Mouse (Mus musculus) CD4-positive, CD25-positive, alpha-beta regulatory T cell, adult 4 months (primary cell): ENCODE results near the gene Nsun4. TPM values are rescaled to one million over a fixed set of nuclear protein-coding genes. Genes with fewer than 3 reads are reported as not detected.
A peak's percentile ranks its signal among the peaks of the same experiment; 100 is the strongest.

ENCODE experiments used
- ATAC-seq: one replicate; pipeline ENCODE4 v1.8.0; 2017
- polyA plus RNA-seq, 2 experiments: library from polyadenylated mRNA; unstranded; fragments of 100-300 nt; shearing (Covaris generic); gene quantifications; one replicate each; pipeline ENCODE4 v1.2.1; 2017

Nsun4 gene
- polyA plus RNA-seq = 10 to 100 TPM; 24.1 to 32.9 TPM

- ATAC-seq = peak; percentile 92
Observed at GRCm38 (mm10) chr4:116053399-116053961, at the start of gene Nsun4. TSS of gene Nsun4 (minus strand) at chr4:116053876.

GRCm38 (mm10) chr4:116100959-116101358 lies 47.3 kb upstream of the Nsun4 start:
- ATAC-seq = no peak

- ATAC-seq = no peak
Observed at GRCm38 (mm10) chr4:116097211-116097610, 43.5 kb upstream of the Nsun4 start.

GRCm38 (mm10) chr4:116096291-116096690 lies 42.6 kb upstream of the Nsun4 start:
- no peak for ATAC-seq

- no peak for ATAC-seq
Observed at GRCm38 (mm10) chr4:116088510-116089249, 35.0 kb upstream of the Nsun4 start.

GRCm38 (mm10) chr4:116077240-116078095 lies 23.8 kb upstream of the Nsun4 start:
- no peak for ATAC-seq

GRCm38 (mm10) chr4:116076369-116077231 lies 22.9 kb upstream of the Nsun4 start:
- no peak for ATAC-seq

GRCm38 (mm10) chr4:116075631-116076368 lies 22.1 kb upstream of the Nsun4 start:
- ATAC-seq = peak; percentile 14

- peak; percentile 91 for ATAC-seq
Observed at GRCm38 (mm10) chr4:116074861-116075620, 21.4 kb upstream of the Nsun4 start, which contains the start of the genes Uqcrh and Lrrc41. TSS of gene Uqcrh (minus strand) at chr4:116075071. TSS of gene Lrrc41 (plus strand) at chr4:116075269.

- ATAC-seq = peak; percentile 10
Observed at GRCm38 (mm10) chr4:116074145-116074675, 20.5 kb upstream of the Nsun4 start.

GRCm38 (mm10) chr4:116073146-116073545 lies 19.5 kb upstream of the Nsun4 start:
- ATAC-seq = no peak

GRCm38 (mm10) chr4:116070116-116070515 lies 16.4 kb upstream of the Nsun4 start:
- ATAC-seq = no peak

- ATAC-seq = no peak
Observed at GRCm38 (mm10) chr4:116063855-116064254, 10.2 kb upstream of the Nsun4 start.

GRCm38 (mm10) chr4:116059012-116059726 lies 5.5 kb upstream of the Nsun4 start:
- ATAC-seq = no peak

GRCm38 (mm10) chr4:116057559-116057958 lies 3.9 kb upstream of the Nsun4 start:
- no peak for ATAC-seq

- ATAC-seq = peak; percentile 5
Observed at GRCm38 (mm10) chr4:116052526-116053293, 966 bp downstream of the Nsun4 start.

- no peak for ATAC-seq
Observed at GRCm38 (mm10) chr4:116049211-116049610, 4.5 kb downstream of the Nsun4 start.

- ATAC-seq = no peak
Observed at GRCm38 (mm10) chr4:116048130-116048920, 5.4 kb downstream of the Nsun4 start.
